Mouse (Mus musculus) MEL-GATA-1-ER (cell line): Measurements from ENCODE around the gene H60b.
A peak's percentile ranks its signal among the peaks of the same experiment; 100 is the strongest.
"Not testable (repeated sequence)": the region's sequence is repeated elsewhere in the genome, so short reads cannot be mapped to it uniquely, and the experiment has no call there.

Source experiments
- DNase-seq: peaks from one replicate; pipeline ENCODE4 v3.0.0-alpha.2; 2012; ENCODE audit warnings: low read depth; ENCODE audit errors: extremely low read depth

The H60b gene

DNA sequence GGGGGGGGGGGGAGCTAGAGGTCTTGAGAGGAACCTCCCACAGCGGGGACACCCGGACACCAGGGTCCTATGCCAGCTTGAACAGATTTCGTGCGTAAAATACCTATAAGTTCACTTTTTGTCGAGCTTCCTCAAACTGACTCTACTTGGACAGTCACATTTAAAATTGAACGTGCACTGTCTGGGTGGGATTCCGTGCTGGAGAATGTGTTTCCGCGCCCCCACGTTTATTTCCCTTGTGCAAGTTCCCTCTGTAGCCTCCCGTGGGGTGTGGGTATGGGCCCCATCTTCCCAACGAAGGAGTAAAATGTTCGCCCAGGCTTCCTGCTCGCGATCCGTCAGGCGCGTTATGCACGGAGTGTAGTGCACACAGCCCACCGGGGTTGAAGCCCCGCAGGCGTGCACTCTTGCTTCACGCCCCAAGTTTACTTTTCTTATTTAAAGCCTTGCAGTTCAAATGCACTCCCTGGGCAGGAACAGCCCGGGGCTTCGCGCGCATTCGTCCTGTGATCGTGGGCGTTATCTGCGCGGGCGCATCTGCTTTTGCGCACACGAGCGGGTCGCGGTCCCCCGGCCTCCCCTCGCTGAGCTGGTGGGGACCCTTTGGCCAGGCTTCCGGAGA, 115.4 kb downstream of the H60b start:
- DNase-seq = no peak

DNA sequence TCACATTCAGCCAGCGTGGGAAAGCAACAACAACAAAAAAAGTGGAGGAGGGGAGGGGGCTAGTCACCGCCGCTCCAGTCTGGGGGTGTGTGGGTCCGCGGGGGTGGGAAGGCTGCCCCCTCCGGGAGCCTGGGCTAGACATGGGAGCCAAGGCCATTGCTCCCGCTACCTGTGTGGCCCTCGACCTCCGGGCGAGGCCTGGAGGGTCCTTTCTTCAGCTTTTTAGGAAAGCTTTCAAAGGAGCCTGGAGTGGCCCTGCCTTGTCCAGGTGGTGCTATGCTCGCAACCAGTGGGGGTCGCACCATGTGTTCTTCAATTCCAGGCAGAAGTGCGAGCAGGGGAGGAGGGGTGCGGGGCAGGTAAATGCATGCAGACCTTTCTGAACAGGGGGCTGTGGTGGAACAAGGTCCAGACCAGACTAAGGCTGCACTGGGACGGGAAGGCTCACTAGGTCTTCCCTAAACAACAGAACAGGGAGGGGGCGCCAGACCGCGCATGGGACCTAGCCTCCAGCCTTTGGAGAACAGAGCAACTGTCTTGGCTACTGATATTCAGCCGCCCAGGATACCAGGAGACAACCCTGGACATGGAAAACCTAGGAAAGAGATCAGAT, 116.2 kb downstream of the H60b start:
- DNase-seq = no peak

DNA sequence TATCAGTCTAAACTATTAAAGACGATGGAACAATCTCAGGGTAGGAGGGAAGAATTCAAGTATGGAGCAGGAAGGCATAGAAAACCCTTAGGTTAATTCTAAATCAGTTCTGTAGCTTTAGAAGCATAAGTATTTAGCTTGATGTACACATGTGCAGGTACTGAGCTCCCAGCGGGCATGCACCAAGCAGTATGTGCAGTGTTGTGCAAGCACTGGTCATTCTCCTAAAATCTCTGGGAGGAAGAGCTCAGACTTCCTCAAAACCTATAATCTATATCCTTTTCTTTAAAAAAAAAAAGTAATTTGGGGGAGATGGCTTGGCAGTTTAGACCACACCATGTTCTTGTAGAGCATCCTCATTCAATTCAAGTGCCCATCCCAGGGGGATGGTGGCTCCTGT, 120.1 kb downstream of the H60b start:
- not testable (repeated sequence) for DNase-seq

DNA sequence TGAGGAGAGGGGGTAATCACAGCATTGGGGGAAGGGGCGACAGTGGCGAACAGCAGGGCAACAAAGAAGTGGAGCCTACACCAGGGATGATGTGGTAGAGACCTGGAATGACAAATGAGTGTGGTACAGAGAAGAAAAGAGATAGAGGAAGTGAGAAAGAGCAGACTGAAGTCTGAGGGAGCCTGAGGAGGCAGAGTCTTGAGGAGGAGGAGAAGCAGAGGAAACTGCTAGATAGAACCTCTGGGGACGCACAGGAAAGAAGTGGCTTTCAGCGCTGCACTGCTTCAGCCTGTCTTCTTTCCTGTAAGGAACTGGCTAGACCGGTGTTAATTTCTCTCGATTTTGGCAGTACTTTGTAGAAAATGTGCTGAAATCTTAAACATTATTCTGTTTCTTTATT, 124.4 kb downstream of the H60b start:
- no peak for DNase-seq

DNA sequence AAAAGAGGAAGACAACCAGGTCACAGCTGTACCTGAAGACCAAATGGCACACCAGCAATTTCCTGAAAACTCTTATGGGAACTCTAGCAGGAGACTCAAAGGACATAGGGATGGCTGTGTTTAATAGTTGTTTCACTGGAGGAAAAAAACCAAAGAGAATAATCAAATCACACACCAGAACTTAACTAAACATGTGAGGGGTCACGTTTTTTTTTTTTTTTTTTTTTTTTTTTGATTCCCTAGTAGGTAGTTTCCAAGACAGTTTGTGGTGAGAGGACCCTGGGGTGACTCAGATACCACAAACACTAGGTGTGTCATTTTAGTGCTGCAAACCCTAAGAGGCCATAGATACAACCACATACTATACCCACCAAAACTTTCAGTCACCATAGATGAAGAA, 137.3 kb downstream of the H60b start:
- no peak for DNase-seq

DNA sequence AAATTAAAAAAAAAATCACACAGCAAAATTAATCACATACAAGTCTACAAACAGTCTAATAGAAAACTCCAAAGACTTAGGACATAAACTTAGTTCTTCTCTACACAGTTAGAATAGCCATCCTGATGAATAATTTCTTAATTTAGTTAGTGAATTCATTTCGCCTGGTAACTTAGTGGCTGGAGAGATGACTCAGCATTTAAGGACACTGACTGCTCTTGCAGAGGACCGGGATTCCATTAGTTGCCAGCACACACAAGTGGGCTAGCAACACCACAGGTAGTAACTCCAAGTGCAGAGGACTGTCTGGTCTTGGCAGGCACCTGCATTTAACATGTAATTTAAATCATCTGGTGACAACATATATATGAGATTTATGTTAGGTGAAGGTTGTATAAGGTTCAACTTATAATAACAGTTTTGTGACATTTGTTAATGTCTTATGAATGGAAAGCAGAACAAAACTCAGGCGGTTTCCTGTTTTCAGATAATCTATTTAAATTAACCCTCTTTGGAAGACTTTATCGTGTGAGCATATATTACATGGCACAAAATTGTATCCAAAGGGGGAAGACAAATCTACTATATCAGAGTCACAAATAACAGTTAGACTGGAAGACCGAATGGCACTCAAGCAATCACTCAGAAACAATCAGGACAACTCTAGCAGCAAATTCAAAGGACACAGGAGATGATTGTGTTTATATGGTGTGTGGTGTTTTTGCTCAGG, 138.8 kb downstream of the H60b start:
- DNase-seq = peak; percentile 35

DNA sequence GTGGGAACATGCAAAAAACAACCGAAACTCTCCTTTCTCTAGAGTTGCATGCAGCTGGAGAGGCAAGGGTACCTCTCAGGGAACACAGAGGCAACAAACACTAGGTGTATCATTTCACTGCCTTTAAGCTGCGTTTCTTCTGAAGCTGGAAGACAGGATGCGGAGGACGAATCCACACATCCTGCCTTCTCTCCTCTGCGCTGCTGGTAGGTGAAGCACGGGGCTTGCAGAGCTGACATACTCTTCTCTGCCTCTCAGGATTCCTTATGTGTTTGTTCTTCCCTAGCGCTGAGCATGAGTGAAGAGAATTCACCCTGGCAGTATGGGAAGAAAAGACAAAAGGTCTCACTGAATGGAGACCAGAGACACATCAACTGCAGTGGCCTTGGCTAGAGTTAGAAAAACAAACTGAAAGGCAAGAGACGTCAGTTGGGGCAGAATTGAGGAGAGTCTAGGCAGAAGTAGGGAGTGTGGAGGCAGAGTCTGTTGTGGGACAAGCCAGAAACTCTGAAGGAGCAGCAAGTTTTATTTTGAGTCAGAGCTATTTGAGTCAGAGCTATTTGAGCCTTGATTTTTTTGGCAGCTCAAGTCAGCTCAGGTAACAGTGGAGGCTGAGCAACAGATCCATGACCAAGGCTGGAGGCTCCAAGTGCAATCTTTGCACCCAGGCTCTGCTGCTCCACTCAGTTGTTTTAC, 139.5 kb downstream of the H60b start:
- DNase-seq = no peak

DNA sequence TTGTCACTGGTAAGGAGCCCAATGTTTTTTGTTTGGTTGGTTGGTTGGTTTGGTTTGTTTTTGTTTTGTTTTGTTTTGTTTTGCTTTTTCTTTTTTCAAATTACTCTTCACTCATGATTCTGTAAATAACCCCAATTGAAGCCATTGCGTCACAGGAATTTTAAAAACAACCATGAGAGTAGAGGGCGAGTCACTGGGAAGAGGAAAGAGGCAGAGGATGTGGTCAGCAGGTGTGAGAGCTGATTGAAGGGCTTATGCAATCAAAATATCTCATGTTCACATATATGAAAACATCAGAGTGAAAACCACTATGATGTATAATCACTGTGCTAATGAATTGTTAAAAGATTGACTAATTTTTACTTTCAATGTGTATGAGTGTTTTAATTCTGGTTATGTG, 140.9 kb downstream of the H60b start:
- DNase-seq = no peak

DNA sequence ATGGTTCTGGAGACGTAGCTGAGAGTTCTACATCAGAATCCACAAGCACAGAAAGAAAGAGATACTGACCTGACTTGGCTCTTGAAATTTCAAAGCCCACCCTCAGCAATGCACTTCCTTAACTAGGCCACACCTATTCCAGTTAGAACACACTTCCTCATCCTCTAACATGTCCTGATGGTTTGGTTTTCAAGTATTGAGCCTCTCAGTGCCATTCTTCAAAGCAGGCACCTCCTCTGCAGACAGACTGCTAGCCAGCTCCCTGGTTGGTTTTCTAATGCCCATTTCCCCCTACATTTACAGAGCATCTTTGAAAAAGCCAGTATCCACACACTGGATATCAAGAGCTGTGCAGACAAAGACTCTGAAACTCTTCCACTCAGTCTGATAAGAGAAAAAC, 143.3 kb downstream of the H60b start:
- DNase-seq = peak; percentile 79

DNA sequence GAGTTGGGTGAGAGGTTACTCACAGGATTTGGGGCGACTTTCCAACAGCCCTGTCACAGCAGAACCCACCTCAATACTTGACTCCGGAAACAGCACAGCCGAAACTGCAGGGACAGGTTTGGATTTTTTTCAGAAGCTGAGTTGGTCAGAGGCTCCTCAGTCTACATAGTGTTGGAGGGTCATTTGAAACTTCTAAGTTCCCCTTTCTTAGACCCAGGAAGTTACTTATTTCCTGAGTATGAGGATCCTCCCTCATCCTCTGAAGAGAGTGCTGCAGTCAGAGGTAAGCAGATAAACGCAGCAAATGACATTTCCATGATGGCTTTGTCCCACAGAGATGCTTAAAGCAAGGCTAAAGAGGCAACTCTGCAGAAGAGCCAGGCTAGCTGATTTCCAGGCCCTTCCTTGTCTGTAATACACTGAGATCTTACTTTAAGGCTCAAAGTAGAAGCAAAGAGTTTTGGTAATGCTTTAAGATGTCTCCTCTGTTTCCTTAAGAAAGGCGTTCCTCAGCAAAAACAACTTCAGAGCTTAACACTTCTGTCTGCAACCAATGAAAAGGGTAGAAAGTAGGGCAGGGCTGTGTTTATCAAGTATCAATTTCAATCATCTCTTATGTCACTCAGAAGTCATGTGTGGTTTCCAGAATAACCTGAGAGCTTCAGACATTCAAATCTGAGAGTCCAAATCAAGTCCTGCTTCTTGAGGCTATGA, 144.1 kb downstream of the H60b start:
- peak; percentile 86 for DNase-seq

DNA sequence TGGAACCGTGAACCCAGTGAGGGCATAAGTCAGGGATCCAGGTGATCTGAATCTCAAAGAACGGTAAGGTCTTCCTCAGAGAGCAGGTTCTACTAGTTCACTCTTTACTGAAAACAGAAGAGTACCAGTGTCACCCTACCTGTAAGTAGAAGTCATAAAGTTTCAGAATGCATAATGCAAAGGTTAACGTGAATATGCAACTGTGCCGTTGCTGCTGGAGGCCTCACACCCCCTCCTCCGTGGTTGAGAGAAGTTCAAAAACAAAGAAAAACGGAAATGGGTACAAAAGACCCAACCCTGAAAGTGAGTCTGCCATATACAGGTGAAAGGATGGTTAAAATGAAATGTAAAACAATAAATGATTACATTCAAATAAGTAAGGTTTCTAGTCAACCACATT, 145.3 kb downstream of the H60b start:
- no peak for DNase-seq

DNA sequence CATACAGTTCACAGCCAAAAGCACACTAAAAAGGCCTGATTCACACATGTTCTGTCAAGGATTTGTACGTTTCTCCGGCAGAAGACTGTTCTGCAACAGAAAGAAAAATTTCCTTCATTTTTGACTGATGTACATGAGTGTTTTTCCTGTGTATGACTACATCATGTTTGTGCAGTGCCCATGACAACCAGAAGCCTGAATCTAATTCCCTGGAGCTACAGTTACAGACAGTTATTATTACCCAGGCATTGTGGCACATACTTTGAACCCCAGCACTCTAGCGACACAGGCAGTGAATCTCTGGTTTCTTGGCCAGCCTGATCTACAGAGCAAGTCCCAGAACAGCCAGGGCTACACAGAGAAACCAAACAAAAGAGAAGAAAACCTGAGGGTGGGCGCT, 147.4 kb downstream of the H60b start:
- no peak for DNase-seq

DNA sequence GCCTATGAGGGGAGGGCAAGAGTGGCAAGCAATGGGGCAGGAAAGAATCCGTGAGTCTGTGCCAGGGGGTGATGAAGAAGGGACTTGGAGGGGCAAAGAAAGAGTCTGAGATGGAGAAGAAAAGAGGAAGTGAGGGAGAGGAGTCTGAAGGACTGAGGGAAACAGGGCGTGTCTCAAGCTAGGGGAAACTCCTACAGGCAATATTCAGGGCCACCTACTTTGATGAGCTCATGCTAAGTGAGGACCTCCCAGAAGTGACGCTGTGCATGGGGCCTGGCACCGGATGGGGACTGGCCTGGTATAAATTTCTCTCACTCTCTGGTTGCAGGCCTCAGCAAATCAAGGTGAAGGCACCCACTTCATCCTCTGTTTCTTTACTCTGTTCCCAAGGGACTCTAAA, 148.1 kb downstream of the H60b start:
- DNase-seq = peak; percentile 95

DNA sequence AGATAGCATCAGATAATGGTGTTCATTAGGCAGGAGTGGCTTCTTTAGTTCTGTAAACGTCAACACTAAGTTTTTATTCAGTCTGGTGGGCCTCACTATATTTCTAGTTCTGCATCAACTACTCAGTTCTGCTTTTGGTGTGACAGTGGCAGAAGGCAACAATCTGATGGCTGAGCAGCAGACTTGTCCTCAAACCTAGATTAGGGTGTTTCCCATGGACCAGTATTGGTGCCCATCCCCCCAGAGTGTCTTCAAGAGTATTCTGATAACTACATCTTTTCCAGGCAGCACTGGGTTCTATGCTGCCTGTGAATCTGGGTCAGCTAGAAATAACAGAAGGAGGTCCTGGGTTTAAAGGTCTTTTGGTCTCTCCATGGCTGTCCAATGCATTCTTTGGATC, 149.8 kb downstream of the H60b start:
- peak; percentile 40 for DNase-seq

DNA sequence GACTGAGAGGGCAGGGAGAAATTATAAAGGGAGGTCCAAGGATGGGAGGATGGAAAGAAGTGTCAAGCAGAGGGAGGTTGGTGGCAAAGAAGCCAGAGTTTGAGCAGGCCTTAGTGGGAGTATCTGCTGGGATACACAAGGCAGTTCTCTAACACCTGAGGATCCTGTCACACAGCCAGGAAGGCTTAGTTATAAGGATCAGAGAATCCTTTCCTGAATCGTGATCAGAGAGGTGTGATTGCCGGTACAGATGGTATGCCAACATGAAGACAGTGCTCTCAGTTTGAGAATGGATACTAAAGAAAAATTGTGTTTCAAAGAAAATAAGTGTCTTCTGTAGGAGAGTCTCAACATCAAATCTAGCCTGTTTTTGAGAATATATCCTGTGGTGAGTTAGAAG, 164.5 kb downstream of the H60b start:
- DNase-seq = no peak
